Mouse (Mus musculus) liver (tissue): ENCODE measurements around the gene Olfr1231.

Experiments used
- DNase-seq: peaks from one replicate; pipeline ENCODE4 v3.0.0-alpha.2; 2020; ENCODE audit warnings: mixed read lengths

Olfr1231 gene

GRCm38 (mm10) chr2:89306974-89307373, at the start of gene Olfr1231:
Gene Olfr1231 (minus strand): TSS chr2:89307074.
- DNase-seq, result no peak

DNA sequence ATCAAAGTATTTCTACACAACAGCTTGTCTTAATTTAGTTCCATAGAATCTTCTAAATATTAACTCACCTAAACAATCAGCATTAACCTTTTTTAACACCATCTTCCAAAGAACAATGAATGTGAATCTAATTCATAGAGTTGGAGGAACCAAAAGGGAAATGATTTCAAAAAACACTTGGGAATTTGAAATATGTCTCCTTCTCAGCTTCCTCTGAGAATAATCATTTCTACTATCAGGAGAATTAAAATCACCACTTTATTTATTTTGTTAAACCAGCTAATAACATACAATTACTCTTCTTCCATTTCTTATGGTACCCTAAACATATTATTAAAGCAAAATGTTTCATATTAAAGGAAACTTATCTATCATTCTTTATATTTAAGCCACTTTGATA, 35.4 kb upstream of the Olfr1231 start, which contains the start of gene Olfr1233:
Olfr1233 (minus strand) TSS at position 101 of the 400 bp plus-strand sequence.
- DNase-seq, result no peak

DNA sequence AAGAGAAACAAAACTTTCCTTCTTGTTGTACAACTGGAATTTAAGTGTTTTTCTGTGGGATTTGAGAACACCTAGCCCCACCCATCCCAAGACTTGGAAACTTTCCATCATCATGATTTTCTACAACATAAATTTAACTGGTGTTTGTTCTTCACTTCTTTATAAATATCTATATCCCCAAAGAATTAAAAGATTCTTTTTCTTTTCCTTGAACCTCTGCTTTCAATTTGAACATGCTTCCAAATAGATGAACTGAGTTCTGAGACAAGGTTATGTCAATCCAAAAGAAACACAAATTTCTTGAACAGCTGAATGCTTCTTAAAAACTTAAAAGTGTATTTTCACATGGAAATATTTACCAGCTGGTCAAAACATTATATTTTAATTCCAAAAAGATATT, 22.7 kb upstream of the Olfr1231 start, which contains the start of gene Olfr1232:
Olfr1232 (minus strand) TSS at position 101 of the 400 bp plus-strand sequence.
- no peak for DNase-seq

DNA sequence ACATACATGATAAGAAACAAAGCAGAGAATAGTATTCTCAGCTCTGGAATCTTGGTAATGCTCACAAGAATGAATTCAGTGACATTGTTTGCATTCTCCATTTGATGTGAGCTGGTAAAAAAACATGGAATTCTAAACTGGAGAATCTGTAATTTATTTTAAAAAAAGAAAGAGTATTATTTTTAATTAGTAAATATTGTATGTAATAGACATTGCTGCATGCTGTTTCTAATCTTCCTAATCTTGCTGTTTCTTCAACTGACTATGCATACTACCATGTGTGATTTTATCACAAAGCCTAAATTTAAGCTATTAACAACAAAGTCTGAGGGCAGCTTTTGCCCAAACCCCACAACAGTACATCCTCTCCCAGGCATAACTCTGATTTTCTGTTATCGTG, 9.7 kb downstream of the Olfr1231 start, which contains the start of gene Olfr1230:
Olfr1230 (minus strand) TSS at position 101 of the 400 bp plus-strand sequence.
- DNase-seq, result no peak

- DNase-seq, result no peak
Observed at GRCm38 (mm10) chr2:89287914-89288313, 19.0 kb downstream of the Olfr1231 start, which contains the start of gene Olfr1229. Gene Olfr1229 (minus strand): TSS chr2:89288014.

- DNase-seq, result no peak
Observed at GRCm38 (mm10) chr2:89253962-89254361, 52.9 kb downstream of the Olfr1231 start, which contains the start of gene Olfr1228. Gene Olfr1228 (minus strand): TSS chr2:89254062.
